Mouse (Mus musculus) megakaryocyte-erythroid progenitor cell, adult 5-6 weeks (primary cell): ENCODE measurements at regions not wholly inside any gene's neighbourhood (a gene's known extent, or its start where the extent isn't known, plus 50 kb on each side); places are given as distances from the start of the nearest gene placed in this dataset.

Source experiments
- ATAC-seq: replicated peaks from 2 replicates; pipeline ENCODE4 v1.8.0; 2016; ENCODE audit warnings: mild to moderate bottlenecking, inconsistent platforms; ENCODE audit not compliant: severe bottlenecking, poor library complexity, low FRiP score, low TSS enrichment

DNA sequence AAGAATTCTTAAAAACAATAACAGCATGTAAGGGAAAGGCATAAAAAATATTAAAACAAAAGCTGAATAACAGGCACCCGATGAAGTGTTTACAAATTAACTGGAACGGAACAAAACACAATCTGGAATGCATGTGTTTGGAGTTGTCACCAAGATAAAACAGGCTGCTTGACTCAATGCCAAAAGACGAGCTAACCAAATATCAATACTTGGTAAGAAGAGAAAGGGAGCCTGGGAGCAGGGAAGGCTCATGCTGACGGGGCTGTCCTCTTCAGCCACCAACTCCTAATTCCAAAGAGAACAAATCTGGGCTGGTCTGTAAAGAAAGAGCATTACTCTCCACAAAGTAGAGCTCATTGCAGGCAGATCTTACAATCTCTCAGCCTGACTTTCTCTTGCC is 545.4 kb upstream of the Zic4 start:
- no peak for ATAC-seq

DNA sequence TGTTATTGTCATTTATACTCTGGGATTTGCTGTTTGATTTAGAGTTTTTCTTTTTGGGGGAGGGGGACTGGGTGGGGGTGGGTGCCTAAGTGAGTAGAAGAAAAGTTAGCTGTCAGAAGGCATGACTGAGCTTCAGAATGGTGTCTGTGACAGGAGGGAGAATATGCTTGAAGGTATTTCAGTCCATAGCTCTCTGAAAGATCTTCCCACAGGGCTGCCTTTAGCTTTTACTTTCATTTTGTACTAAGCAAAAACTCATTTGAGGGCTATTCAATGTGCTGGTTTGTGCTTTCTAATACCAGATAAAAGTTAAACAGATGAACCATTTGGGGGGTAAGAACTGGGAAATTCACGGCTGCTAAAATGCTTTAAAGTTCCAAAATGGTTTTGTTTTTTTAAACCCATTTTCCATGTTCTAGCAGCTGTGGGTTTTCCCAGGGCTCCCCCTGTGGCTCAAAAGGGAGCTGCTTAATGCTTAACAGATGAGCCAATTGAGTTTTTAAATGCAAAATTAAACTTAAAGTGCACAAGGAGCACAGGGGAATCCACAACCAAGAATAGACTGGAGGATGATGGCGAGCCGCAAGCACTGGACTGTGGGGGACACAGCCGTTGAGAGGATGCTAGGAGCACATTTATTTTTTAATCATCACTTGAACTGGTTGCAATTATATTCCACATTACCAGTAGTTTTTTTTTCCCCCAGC is 538.5 kb upstream of the Zic4 start:
- ATAC-seq = no peak

DNA sequence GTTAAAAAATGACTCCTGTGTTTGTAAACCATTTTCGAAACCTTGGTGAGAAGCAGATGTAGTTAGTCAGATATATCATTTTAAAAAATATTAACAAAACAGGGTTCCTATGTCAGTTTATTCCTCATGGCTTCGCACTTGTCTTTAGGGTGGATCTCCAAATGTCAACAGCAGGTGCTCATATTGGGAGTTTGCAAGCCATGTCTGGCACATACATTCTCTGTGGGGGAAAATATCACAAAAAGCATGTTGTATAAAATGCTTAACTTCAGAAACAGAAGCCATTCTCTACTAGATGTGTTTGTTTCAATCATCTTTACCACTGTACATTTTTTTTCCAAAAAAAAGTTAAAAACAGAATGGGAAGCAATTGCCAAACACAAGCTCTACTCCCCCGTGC is 534.7 kb upstream of the Zic4 start:
- ATAC-seq = no peak

DNA sequence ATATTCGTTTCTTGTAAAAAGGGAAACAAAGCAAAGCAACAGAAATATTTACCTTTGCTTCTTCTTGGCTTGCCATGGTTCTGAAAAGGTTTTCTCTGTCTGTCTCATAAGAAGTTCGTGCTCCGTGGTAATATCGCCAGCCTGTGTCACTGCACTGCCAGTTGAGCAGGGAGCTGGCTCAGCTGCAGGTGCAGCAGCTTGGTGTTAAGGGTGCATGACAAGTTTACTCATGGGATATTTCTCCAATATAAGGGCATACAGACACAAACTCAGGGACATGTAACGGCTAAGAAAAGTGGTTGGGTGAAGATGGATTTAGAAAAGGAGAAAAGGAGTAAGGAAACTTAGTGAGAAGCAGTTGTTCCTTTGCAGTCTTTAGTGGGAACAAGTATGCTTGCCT is 533.5 kb upstream of the Zic4 start:
- no peak for ATAC-seq

DNA sequence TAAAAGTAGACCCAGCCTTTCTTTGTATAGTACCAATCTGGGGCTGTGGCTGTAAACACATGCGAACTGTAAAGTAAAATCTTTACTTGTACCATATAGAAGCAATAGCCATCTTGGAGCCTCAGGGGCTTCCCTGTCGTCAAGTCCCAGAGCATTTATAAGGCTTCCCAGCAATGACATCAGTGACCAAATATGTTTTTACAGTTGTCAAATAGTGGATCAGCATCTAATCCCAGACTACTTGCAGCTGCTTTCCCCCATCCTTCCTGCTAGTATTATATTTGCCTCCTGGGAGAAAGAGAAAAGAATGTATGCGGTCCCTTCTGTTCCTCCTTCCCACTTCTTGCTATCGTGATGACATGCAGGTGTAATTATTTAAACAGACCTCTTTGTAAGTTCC is 531.5 kb upstream of the Zic4 start:
- no peak for ATAC-seq

DNA sequence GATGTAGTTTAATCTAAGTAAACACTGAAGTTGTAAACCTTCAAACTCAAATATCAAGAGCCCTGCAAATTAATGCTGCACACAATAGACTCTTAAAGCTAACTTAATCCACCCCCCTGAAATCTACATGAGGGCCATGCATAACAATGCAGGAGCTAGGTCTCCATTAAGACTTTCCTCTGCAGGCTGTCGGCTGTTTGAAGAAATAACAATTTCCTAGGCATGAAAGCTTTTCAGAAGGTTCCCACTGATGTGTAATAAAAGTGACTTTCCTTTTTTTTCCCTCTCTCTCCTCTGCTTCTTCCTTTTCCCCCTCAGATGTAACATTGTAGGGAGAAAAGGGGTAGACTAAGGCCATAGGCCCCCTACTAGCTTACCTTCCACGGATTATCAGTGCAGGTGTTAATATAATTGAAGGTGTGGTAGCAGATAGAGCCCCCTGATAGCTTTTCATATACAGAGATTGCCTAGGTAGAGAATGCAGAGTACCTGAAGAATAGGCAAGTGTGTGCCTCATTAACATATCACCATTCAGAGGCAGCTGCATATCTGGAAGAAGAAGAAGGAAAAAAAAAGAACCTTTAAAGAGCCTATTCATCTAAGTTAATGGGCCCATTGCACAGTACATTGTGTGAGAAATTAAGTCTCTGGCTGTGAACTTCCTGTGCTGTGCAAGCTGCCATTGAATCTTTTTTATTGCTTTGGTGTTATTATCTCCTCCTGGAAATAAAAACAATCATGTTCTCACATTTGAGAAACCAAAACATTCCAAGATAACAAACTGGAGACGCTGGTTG is 528.3 kb upstream of the Zic4 start:
- no peak for ATAC-seq

DNA sequence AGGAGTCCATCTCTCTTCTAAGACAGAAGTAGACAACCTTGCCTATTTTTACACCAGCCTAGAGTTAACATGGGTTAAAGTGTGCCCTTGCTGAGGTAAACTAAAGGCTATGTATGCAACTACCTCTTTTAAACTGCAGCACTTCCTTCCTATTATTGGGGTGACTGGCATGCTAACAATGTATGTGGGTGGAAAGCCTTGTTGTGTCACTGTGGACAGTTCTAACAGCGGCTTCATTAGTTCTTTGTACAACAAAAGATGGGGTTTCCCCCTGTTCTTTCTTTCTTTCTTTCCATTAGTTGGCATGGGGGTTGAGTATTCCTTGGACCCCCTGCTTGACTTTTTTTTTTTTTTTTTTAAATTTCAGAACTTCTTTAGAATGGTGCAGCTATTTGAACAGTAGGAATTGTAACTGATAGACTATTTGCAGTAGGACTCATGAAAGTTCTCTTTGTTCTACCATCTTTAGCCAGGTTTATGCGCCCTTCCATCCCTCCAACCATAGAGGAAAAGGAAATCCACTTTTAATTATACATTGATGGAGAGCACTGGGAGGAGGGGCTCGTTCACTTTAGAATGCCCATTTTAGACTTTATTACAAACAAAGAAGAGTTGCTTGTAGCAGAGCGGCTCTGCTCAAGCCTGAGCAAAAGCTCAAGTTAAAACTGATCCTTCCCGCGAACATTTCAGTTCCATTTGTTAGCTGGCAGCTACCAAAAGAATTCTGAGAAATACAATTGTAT is 523.9 kb upstream of the Zic4 start:
- no peak for ATAC-seq

DNA sequence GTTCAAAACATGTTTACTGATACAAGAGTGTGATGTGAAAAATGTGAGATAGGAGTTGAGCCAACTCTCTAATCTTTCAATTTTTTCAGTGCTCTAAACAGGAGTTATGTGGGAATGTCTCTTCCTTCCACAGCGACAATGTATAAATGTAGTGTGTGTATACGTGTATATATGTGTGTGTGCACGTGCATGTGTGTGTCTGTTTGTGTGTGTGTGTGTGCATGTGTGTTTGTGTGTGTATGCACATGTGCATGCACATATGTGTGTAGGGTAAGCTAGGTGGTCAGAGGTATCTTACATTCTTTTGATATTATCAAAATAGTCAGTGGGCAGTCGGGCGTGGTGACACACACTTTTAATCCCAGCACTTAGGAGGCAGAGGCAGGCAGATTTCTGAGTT is 511.2 kb upstream of the Zic4 start:
- no peak for ATAC-seq

DNA sequence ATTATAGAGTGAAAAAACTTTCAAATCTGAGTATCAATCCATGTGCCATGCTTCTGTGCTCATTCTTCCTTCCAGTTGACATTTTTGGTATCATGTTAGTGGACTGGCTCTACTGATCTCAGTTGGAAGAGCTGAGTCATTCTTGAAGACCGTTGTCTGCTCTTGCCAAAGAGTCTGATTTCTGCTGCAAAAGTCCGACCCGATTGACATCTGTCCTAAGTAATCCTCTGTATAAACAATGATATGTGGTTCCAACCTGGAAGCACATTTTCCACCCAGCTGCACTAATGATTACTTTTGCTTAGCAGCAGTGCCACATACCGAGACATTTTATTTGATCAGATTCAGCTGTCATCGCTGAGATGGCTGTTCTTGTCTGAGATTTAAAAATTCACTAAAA is 490.6 kb upstream of the Zic4 start:
- ATAC-seq = no peak

DNA sequence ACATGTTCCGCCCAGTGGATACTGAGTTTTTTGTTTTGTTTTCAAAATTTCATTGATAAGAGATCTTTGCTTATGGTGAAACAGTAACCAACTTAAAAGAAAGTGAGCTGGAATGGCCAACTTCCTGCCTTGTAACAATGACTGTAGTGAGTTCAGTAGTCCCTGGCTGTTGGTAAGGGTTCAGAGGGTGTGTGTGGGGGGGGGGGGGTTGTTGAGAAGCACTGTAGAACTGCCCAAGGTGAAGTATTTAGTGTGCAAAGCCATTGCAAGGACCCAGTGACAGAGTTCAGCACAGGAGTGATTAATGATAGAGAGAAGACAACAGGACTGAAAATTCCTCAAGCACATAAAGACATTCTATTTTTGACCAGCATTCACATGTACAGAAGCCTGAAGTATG is 477.7 kb upstream of the Zic4 start:
- ATAC-seq = no peak

DNA sequence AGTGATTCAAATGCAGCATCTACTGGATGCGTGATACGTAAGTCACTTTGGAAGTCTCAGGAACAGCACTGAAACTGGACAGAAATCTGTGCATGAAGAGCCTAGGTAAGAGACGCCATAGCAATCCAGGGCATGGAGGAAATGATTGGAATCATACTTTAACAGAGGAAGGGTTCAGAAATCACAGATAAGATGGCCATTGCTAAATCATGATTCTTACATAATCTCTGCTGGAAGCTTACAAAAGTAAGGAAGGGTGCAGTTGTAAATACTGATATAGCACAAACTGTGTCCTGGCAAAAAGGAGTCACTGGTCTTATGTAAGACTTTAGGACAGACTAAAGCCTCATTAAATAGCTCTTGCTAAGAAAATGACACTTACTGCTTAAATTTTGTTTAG is 474.8 kb upstream of the Zic4 start:
- no peak for ATAC-seq

DNA sequence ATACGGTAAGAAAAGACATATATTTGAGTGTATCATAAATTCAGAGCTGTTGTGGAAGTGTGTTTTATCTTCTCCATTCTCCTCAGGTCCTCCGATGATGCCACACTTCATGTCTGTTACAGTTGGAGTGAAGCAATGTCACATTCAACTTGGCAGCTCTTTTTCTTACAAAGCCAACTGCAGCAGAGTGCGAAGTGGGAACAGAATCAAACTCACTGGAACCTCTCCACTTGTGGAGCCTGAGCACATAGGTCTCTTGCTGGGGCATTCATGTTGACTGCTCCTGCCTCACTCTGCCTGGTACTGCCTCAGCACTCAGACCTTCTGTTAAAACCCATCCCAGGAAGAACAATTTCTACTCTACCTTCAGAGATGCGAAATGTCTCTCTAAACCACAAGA is 471.4 kb upstream of the Zic4 start:
- ATAC-seq = no peak

DNA sequence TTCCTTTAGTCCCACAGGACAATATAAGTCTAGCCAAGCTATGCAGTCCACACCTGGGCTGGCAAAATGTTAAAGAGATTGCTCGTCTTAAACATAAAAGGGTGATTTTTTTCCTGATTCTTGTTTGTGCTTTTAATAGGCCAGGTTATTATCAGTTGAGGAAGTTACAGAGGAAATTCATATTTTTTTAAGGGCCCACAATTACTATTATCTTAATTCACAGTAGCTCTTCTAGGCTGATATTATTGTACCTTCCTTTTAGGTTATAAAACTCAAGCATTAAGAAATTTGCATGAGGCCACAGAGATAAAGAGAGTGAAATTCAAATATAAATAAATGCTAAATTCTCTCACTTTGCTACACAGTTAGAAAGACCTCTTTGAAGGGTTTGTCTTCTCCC is 469.4 kb upstream of the Zic4 start:
- no peak for ATAC-seq

DNA sequence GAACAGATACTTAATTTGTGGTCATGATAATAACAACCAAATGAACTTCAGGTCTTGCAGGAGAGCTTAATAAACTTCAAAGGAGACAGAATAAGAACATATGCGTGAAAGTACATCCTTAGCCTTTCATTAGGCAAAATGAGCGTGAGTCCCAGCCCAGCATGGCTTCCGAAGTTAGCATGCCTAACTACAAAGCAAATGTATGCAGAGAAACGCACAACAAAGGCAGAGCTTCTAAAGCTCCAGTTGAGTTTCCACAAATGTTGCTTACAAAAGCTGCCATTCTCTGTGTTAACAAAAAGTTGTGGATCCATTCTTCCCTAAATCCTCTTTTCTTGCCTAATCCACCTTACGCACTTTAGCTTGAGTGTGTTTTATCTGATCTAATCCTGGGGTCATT is 458.7 kb upstream of the Zic4 start:
- no peak for ATAC-seq

DNA sequence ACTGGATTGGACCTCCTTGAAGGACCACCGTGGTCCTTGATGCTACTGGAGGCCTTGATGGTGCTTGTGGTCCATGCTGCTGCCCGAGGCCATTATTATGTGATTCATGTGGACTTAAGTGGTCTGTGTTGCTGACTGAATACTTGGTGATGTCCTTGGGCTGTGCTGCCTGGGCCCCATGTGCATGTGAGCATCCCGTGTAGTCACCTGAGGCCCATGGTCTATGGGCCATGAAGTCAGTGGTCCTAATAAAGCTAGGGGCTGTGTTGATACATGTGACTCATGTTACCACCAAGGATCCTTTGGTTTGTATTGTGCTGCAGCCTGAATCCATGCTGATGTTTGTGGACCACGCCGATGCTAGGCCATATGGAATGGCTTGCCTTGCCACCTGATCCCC is 456.1 kb upstream of the Zic4 start:
- no peak for ATAC-seq

DNA sequence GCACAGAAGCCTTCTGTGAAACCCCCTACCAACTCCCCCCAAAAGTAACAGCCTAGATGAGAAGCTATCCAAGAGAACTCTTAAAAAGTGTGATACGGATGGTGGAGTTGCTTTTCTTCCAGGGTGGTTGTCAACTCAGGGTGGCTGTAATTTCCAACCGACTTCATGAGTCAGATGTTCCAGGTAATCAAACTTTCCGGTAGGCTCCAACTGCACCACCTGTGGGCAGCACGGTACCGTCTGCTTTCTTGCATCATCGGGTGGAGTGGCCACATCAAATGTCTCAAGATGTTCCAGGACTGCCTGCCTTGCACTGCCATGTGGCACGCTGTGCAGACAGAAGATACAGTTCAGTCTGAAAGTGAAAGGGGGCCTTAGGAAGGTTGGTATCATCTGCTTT is 455.5 kb upstream of the Zic4 start:
- no peak for ATAC-seq

DNA sequence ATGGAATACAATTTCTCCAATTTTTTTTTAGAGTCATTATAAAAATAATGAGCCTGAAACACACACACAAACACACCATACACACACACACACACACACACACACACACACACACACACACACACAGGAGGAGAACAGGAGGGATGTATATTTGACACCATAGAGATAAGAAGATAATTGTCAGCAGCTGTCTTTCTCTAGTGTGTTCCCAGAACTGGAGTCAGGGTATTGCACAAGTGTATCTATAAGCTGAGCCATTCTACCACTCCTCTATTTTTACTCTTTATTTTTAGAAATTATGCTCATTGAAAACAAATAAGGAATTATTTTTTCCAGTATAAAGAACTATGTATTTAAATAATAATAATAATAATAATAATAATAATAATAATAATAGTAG is 407.6 kb upstream of the Zic4 start:
- no peak for ATAC-seq

DNA sequence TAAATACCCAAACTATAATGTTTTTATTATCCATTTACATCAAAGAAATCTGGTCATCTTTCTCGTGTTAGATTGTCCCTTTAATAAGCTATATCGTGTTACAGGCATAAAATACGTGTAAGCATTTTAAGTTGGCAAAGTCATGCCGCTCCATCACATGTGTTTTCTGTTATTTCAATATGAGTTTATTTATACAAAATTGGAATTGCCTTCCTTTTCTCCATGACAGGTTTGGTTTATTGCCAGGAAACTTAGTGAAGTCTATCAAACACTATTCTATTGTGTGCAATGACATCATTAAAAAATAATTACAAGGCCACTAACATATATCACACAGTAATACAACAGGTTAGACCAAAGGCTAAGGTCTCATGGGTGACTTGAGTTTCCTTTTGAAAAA is 400.8 kb upstream of the Zic4 start:
- ATAC-seq = no peak

DNA sequence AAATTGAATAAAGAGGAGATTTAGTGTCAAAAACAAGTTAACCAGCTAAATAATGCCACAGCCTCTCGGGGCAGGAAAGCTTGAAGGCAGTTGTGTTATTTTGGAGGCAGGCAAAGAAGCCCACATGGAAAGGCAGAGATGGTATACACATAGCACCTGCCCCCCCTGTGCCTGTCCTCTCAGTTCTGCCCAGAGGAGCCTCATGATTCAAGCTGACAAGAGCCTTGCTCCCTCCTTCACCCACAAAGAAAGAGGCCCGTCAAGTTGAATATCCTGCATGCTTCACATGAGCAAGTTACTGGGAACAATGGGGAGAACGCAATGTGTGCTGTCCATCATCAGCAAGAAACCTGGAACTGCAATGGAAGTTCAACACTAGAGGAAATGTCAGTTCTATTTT is 398.2 kb upstream of the Zic4 start:
- no peak for ATAC-seq

DNA sequence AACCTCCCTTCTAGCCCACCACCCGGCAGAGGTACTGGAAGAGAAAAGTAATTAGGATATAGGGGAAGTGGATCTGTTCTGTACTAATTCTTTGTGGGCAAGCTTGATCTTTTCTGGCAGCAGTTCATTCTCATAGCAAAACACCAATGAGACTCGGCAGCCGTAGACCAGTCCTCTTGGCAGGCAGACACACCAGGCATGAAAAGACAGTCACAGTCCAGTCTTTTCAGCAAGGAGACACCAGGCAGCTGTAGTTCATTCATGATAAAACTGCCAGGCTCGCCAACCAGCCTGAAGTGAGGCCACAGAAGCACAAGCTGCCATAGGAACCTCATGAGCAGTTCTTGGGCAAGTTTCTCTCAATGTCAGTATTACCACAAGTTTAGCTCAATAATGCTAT is 383.5 kb upstream of the Zic4 start:
- ATAC-seq = no peak
